Mouse (Mus musculus): ENCODE measurements around the gene Ugt1a8.

Gene Ugt1a8

DNA sequence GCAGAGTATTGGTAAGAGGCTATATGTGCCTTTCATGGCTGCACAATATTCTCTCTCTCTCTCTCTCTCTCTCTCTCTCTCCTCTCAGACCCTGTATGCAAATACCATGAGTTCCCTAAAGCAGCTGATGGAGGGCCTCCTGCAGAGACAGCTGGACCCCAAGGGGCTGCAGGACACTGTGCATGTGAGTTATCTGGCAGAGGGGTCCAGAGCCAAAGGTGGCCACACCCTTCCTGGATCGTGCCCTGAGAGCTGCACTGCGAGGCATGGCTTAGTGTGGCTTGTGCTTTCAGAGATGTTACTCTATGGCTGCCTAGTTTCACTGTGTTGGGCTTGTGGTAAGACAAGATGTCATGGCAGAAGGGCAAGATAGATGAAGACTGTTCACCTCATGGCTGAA, 160.0 kb downstream of the Ugt1a8 start:
- in situ Hi-C loops (cut with MboI; ENCODE audit: low pct_unique_long_range_greater_than_20kb in 1 of 2, low sequenced_read_pairs in 2 of 2, unreplicated experiment in 1 of 2), result no loop called here

DNA sequence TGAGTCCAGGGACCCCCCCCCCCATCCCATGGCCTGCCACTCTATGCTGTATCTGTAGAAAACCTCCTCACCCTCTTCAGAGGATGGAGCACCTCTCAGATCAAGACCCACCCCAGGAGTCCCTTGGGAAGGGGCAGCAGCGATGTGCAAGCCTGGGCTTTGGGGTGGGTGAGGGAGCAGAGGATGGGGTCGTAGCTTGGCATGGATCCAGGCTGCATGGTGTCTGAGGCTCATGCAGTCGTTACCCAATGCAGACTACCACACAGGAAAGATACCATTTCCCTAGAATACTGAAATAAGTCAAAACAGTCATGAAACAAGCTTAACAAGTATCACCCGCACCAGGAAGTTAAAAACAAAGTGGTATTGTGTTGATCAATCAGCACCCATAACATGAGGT, 161.0 kb downstream of the Ugt1a8 start:
- in situ Hi-C loops (cut with MboI; ENCODE audit: low pct_unique_long_range_greater_than_20kb in 1 of 2, low sequenced_read_pairs in 2 of 2, unreplicated experiment in 1 of 2), result no loop called here

DNA sequence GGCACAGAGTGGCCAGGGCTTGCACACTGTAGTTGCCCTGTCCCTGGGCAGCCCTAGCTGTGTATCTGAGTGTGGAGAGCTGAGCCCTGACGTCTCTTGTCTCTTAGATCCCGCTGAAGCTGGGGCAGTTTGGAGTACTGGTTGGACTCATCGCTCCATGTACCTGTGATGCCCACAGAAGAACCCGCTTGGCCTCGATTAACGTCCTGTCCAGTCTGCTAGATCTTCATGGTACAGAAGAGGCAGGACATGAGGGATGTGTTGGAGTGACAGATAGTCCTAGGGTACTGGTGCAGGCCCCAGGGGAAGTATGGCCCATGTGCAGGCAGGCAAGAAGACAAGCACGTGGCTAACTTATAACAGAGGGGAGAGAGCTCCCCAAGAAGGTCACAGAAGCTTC, 162.0 kb downstream of the Ugt1a8 start:
- in situ Hi-C loops (cut with MboI; ENCODE audit: low pct_unique_long_range_greater_than_20kb in 1 of 2, low sequenced_read_pairs in 2 of 2, unreplicated experiment in 1 of 2), result no loop called here

DNA sequence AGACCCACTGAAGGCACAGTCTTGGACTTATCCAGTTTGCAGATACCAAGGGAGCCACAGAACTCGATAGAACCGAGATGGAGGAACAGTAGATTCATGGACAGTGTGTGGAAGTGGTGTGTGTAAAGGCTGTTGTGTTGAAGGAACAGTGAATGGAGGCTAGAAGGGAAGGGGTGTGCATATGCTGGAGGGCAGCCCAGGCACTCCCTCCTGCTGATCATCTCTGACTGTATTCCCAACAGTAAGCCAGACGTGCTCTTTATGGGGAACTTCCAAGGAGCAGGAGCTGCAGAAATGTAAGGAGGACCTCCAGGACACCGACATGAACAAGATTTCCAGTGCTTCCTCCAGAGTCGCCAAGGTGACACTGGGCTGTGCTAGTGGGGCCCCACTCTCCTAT, 162.4 kb downstream of the Ugt1a8 start:
- in situ Hi-C loops (cut with MboI; ENCODE audit: low pct_unique_long_range_greater_than_20kb in 1 of 2, low sequenced_read_pairs in 2 of 2, unreplicated experiment in 1 of 2), result no loop called here

DNA sequence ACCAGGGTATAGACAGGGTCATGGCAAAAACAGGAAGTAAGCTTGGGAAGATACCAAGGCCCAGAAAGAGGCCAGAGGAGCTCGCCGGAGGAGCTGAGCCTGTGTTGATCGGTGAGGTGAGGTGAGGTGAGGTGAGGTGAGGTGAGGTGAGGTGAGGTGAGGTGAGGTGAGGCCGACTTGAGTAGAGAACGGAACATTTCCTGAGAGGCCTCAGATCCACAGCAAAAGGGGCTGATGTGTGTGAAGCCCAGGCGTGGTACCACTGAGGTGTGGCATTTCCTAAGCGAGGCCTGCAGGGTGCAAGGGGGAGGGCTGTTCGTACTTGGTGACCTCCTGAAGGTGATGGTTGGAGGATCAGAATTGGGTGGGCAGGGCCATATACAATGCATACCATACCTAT, 165.5 kb downstream of the Ugt1a8 start:
- in situ Hi-C loops (cut with MboI; ENCODE audit: low pct_unique_long_range_greater_than_20kb in 1 of 2, low sequenced_read_pairs in 2 of 2, unreplicated experiment in 1 of 2), result no loop called here

DNA sequence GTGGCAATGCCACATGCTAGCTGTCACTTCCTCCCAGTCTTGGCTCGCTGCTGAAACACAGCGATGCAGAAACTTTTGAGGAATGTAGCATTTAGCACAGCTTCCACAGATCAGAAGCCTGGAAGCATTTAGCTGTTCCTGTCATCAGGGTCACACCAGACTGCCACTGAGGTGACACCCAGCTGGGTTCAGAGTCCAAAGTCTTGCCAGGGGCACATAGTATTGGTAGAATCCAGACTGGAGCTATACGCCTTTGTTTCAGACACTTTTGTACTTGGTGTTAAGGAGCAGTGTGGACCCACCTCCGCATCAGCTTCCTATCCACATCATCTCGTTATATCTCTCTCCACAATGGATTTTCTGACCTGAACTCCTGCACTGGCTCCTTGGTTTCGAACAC, 165.9 kb downstream of the Ugt1a8 start:
- in situ Hi-C loops (cut with MboI; ENCODE audit: low pct_unique_long_range_greater_than_20kb in 1 of 2, low sequenced_read_pairs in 2 of 2, unreplicated experiment in 1 of 2), result no loop called here

DNA sequence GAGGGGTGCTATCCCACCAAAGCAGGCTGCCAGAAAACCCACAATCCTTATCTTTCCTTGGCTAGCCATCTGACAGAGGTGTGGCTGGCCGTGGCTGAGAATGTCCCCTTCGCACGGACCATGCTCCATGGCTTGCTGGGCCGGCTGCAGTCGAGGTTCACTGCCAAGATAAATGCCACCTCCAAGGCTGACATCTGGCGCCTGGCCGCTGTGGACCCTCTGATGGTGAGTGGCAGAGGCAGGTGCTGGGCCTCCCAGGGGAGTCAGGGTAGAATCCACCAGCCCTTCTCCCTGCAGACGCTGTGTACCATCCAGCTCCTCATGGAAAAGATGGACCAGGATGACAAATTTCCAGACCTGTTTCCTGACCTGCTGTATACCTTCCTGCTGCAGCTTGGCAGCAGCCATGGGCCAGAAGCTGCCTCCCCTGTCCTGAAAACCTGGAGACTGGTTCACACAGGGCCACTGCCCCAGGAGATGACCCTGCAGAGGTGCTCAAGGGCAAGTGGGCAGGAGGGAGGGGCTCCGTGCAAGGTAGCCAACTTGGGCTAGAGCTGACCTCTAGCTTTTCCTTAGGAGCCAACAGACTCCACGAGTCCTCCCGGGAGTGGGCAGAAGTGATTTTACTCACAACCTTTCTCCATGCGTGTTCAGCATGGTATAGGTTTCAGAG, 167.3 kb downstream of the Ugt1a8 start:
- in situ Hi-C loops (cut with MboI; ENCODE audit: low pct_unique_long_range_greater_than_20kb in 1 of 2, low sequenced_read_pairs in 2 of 2, unreplicated experiment in 1 of 2), result no loop called here

DNA sequence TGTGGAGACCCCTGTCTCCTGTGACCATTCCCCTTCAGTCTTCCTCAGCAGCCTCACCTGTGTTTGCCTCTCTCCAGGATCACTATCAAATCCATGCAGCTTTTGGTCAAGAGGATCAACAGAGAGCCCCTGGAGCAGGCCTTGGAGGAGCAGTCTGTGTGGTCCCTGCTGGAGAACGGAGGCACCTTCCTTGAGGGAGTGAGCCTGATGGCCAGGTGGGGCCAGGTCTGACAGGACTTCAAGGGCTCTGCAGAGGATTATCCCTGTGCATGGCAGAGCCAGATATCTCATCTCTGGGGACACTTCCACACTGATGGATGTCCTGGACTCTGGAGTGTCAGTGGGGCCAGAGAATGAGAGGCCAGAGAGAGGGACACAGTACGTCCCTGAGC, 167.8 kb downstream of the Ugt1a8 start:
- in situ Hi-C loops (cut with MboI; ENCODE audit: low pct_unique_long_range_greater_than_20kb in 1 of 2, low sequenced_read_pairs in 2 of 2, unreplicated experiment in 1 of 2), result no loop called here

DNA sequence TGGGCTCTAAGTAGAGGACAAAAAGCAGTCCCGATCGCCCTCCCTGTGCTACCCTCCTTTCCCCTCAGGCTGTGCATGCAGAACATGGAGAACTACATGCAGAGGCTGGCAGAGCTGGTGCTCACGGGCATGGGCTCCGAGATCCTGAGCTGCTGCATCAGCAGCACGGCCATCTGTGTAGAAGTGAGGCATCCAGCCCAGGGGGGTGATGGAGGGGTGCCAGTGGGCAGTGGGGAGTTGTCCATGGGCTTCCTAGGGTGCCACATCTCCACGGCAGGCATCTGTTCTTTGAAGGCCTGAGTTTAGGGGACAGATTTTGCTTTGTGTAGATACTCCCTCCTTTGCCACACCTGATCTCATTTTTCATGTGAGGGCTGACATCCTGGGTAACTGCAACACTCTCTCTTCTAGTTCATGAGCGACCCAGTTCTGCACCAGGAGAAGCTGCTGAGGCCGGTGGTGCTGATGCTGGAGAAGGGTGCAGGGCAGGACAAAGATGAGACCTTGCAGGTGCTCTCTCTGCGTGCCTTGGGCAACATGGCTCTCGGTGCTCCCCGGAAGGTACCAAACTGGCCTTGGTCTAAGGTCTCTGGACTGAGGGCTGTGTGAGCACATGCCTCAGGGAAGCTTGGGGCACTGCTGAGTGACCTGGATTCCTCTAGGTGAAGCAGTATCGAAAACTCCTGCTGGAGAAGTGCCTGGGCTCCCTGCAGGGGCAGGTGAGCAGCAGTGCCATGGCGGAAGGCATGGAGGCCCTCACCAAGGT, 168.6 kb downstream of the Ugt1a8 start:
- in situ Hi-C loops (cut with MboI; ENCODE audit: low pct_unique_long_range_greater_than_20kb in 1 of 2, low sequenced_read_pairs in 2 of 2, unreplicated experiment in 1 of 2), result no loop called here

DNA sequence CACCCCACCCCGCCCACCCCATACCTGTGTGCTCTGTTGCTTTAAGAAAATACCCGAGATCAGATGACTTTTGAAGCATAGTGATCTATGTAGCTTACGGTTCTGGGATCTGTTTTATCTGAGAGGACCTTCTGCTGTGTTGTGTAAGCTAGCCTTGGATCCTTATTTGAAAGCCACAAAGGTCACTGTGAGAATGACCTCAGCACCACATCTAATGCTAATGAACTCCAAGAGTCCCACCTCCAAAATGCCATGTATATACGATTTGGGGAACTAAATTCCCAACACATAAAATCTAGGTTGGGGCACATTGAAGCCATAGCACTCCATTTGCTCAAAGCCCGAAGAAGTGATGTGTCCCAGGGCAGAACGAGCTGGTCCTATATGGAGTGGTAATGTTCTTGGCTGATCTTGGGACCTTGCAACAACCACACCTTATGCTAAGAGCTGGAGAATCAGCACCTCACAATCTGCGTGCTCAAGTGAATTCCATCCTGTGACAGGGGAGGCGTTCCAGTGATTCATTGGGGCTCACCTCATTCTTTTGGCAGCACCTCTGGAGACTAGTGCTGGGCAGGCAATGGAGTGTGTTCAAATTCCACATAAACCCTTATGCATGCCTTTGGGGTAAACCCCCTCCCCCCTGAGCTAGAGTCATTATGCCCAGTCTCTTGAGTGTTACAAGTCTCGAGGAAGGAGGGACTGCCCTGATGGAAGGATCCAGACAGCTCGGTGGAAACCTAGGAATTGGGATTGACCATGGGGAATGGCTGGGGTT, 169.5 kb downstream of the Ugt1a8 start:
- in situ Hi-C loops (cut with MboI; ENCODE audit: low pct_unique_long_range_greater_than_20kb in 1 of 2, low sequenced_read_pairs in 2 of 2, unreplicated experiment in 1 of 2), result no loop called here

DNA sequence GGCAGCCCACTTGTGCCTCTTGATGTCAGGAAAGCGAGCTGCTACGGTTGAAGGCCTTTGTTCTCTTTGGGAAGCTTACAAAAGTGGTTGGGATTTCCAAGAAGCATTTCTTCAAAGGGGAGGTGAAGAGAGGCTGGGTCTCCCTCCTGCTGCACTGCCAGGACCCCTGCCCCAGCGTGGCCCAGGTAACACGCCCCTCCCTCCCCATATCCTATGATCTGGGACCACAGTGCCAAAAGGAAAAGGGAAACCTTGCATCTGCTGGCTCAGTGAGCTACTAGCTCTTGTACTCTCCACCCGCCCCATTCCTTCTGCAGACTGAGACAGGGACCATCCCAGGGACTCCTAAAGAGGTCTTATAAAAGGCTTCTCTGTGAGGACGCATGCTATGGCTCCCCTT, 170.1 kb downstream of the Ugt1a8 start:
- in situ Hi-C loops (cut with MboI; ENCODE audit: low pct_unique_long_range_greater_than_20kb in 1 of 2, low sequenced_read_pairs in 2 of 2, unreplicated experiment in 1 of 2), result no loop called here

DNA sequence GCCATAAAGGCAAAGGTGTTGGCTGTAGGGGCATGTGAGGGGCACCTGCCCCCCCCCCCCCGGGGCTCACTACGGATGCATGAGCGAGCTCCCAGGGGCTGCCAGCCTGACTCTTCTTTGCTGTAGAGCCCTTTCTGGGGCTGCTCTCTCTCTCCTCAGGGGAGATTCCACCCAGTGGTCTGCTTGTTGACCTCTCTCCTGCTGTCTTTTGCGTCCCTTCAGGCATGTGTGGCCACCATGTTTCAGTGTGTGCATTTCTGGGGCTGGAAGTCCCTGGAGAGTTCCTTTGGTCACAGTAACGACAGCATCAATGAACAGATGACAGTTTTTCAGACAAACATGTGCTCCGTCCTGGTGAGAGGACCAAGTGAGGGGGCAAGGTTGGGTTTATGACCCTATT, 170.7 kb downstream of the Ugt1a8 start:
- in situ Hi-C loops (cut with MboI; ENCODE audit: low pct_unique_long_range_greater_than_20kb in 1 of 2, low sequenced_read_pairs in 2 of 2, unreplicated experiment in 1 of 2), result no loop called here

DNA sequence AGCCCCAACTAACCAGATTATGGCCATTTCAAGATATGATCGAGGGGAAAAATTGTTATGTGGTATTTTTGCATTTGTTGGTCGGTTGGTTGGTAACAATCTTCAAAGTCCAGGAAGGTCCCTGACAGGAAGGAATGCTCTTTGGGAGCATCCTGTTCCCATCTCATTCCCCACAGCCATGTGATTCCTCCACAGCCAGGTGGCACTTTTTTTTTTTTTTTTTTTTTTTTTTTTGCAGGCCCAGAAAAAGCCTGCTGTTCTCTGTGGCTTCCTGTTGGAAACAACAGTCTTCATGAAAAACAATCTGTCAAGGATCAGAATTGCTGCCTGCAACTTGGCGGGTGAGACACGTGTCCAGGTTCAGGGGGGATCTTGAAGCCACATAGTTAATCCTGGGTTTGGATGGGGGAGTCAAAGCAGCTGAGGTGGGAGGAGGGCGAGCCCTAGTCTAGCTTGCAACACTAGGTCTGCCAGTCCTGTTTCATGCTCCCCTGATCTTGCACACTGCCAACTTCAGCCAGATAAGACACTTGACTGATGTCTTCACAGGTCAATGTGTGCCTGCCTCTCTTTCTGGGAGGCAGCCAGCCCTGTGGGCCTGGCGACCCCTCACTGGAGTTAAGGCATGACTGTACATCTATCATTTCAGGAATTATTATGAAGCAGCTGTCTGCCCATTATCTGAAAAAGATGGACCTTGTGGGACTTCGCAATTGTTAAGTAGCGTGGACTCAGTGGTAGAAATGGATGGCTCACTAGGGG, 171.4 kb downstream of the Ugt1a8 start:
- in situ Hi-C loops (cut with MboI; ENCODE audit: low pct_unique_long_range_greater_than_20kb in 1 of 2, low sequenced_read_pairs in 2 of 2, unreplicated experiment in 1 of 2), result no loop called here

DNA sequence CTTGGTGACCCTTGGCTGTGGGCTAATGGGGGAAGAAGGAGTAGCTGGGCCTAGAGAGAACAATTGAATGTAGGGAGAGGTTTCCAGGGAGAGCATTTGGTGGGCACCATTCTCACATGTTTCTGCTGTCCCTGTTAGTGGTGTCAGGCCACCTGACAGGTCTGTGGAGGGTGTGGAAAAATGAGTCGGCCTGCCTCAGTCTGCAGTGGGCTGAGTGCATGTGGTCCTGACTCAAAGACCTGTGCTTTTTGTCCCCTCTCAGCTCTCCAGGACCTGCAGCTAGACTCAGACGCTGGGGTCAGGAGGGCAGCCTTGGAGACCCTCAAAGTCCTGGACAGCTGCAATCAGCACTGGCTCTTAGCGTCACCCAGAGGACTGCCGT, 172.0 kb downstream of the Ugt1a8 start:
- in situ Hi-C loops (cut with MboI; ENCODE audit: low pct_unique_long_range_greater_than_20kb in 1 of 2, low sequenced_read_pairs in 2 of 2, unreplicated experiment in 1 of 2), result no loop called here

DNA sequence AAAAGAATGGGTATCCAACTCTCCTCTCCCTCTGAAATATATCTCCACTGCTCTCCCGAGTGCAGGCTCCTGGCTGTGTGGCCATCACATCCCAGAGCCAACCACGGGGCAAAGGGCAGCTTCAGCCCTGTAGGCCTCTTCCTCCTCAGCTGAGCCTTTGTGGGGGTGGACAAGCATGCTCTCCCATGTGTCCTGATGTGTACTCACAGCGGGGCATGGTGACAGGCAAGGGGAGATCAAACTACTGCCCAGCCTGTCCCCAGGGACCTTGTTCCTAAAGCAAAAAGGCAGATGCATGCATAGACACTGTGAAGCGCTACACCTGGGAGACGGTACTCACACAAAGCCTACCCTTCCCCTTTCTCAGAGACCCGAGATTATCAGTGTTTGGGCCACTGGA, 172.5 kb downstream of the Ugt1a8 start:
- in situ Hi-C loops (cut with MboI; ENCODE audit: low pct_unique_long_range_greater_than_20kb in 1 of 2, low sequenced_read_pairs in 2 of 2, unreplicated experiment in 1 of 2), result no loop called here

DNA sequence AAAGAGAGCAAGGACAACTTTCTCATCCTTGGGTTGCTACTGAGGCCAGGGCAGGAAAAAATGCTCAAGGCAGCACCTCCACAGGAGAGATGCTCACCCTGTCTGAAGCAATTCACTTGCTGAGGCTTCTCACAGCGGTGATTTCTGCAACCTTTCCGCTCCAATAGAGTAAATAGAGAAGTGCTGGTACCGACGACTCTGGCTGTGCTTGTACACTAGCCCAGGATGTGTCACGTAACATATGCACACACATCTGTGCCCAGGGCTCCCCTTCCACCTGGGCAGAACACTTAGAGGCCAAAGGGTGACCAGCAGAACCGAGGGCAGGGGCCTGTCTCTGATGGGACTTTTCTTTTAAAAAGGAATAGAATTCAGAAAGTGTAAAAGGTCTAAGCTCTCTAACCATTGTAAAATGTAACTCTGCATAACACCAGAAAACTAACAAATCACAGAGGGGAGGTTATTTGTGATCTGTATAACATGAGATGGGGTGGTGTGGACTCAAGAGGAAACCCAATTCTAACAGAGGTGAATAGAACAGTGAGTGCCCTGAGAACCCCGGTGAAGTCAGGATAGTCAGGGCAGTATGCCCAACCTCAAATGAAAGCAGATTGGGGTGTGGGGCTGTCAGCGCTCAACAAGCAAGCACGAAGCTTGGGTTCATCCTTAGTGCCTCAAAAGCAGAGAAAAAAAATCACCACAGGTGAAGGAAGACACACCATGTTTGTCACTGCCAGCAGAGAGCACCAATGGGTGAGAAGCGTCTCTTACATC, 173.2 kb downstream of the Ugt1a8 start:
- in situ Hi-C loops (cut with MboI; ENCODE audit: low pct_unique_long_range_greater_than_20kb in 1 of 2, low sequenced_read_pairs in 2 of 2, unreplicated experiment in 1 of 2), result no loop called here

DNA sequence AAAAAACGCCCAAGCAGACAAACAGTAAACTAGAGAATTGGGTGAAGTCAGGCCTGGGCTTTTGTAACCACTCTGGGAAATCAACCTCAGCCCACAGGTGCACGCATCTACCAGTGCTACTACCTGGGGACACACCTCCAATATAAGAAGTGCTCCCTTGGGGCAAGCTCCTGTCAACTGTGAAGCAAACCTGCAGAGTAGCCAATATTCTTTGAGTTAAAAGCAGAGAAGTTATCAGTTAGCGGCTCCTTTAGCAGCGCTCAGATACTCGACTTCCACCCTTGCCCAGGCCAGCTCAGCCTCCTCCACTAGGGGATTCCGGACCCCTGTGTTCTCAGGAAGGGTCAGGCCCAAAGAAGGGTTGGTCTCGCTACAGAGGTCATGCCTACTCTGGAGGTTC, 174.1 kb downstream of the Ugt1a8 start:
- in situ Hi-C loops (cut with MboI; ENCODE audit: low pct_unique_long_range_greater_than_20kb in 1 of 2, low sequenced_read_pairs in 2 of 2, unreplicated experiment in 1 of 2), result no loop called here

DNA sequence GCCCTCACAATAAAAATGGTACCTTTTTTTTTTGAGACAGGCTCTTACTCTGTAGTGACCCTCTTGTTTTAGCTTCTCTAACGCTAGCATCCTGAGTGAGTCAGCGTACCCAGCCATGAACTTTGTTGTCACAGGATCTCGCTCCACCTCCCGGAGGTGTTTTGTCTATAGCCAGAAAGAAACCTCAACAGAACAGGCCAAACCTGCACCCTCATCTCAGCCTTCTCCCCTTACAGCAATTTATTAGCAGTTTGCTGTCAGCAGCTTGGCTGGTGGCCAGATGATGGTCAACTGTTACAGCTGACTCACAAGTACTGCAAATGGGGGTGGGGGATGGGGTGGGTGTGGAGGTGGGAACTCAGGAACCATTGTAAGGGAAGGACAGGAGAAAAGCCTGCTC, 174.6 kb downstream of the Ugt1a8 start:
- in situ Hi-C loops (cut with MboI; ENCODE audit: low pct_unique_long_range_greater_than_20kb in 1 of 2, low sequenced_read_pairs in 2 of 2, unreplicated experiment in 1 of 2), result no loop called here
